Mouse (Mus musculus): Measurements from ENCODE around the gene Socs4. TPM values are rescaled to one million over a fixed set of nuclear protein-coding genes. Genes with fewer than 3 reads are reported as not detected.
"Not testable (repeated sequence)": the region's sequence is repeated elsewhere in the genome, so short reads cannot be mapped to it uniquely, and the experiment has no call there.

Socs4 gene
- total RNA-seq, 2 experiments from 2014 or later = 13.9 to 14.3 TPM

- intact Hi-C loops (cut with DNase I) = no loop called here
- DNase-seq = no peak
These were observed 8.5 kb downstream of the Socs4 start for GRCm38 (mm10) chr14:47285271-47285670.

DNA sequence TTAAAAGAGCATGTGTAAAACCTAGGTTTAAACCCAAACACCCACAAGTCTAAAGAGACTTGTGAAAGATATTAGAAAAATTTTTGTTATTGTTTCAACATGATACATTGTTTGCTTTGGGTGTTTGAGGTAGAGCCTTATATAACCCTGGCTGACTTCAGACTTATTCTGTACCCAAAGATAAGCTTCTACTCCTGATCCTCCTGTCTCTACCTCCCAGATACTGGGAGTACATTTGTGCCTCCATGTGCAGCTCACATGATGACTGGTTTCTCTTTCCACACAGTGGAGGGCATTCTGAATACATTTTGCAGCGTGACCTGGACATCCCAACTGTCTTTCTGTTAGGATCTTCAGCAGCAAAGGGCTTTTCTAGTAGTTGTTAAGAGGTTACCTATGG is 9.5 kb downstream of the Socs4 start:
- no peak for DNase-seq
- intact Hi-C loops (cut with DNase I) = no loop called here

DNA sequence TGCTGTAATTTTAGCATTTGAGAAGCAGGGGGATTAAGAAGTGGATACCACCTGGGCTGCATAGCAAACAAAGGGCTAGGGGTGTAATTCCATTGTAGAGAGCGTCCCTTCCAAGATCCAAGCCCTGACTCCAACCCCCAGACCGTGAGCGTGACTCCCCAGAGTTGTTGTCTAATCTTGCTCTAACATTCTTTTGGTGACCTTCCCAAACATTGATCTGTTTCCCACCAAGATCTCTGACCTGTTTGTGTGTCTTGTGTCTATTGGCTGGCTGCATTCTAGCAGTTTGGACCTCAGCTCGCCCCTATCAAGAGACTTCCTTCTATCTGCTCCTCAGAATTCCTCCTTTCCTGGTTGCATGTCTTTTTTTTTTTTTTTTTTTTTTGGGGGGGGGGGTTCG is 10.3 kb downstream of the Socs4 start:
- intact Hi-C loops (cut with DNase I) = no loop called here

DNA sequence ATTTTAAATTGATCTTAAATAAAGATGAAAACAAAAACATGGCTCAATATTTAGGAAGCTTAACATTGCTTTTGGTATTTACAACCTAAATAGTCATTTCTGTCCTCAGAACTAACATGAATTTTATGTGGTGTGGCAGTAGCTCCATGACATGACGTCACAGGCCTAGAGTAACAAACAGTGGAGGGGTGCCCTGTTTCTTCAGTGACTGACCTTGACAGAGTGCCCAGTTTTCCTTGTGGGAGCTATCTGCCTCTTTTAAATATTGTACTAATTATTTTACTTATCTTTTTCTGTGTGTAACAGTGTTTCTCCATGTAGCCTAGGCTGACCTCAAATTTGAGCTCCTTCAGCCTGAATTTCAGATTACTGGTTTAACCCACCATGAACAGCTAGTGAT is 15.0 kb downstream of the Socs4 start:
- intact Hi-C loops (cut with DNase I) = no loop called here
- DNase-seq = no peak

More for the DNA sequence above, 10.3 kb downstream of the Socs4 start:
- no peak for DNase-seq

GRCm38 (mm10) chr14:47294136-47294535 is 17.4 kb downstream of the Socs4 start:
- intact Hi-C loops (cut with DNase I) = no loop called here
- no peak for DNase-seq

DNA sequence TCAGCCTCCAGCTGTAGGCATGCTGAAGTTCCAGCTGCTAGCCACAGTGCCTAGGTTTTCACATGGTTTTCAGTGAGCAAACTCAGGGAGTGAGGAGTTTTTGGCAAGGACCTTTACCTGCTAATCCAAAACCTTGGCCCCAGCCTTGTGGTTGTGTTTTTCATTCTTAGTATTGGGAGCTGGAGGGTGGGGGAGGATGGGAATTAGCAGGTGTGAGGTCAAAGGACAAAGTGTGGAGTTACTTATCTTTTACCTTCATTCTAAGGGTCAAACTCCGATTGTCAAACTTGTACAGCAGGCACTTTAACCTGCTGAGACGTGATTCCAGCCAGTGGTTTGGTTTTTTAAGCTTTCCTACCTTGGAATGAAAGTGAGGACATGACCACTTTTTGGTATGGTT is 19.5 kb downstream of the Socs4 start:
- intact Hi-C loops (cut with DNase I) = no loop called here
- no peak for DNase-seq

- intact Hi-C loops (cut with DNase I) = loop anchor here (2.0 kb wide), 1 partner anchor 21 kb away; the partner anchor contains the start of genes Socs4 and Wdhd1
- peak; percentile 95 to 97 for DNase-seq
These were observed 21.2 kb downstream of the Socs4 start, which contains the start of gene Mapk1ip1l for GRCm38 (mm10) chr14:47297785-47298407. TSS of gene Mapk1ip1l (plus strand) at chr14:47298266.

- no peak for DNase-seq
- intact Hi-C loops (cut with DNase I) = loop anchor here (2.0 kb wide), 1 partner anchor 22 kb away; the partner anchor contains the start of genes Socs4 and Wdhd1
These were observed 21.7 kb downstream of the Socs4 start for GRCm38 (mm10) chr14:47298408-47298792.

- peak; percentile 21 to 28 for DNase-seq
- intact Hi-C loops (cut with DNase I) = loop anchor here (2.0 kb wide), 1 partner anchor 22 kb away; the partner anchor contains the start of genes Socs4 and Wdhd1
These were observed 22.1 kb downstream of the Socs4 start for GRCm38 (mm10) chr14:47298819-47299261.

DNA sequence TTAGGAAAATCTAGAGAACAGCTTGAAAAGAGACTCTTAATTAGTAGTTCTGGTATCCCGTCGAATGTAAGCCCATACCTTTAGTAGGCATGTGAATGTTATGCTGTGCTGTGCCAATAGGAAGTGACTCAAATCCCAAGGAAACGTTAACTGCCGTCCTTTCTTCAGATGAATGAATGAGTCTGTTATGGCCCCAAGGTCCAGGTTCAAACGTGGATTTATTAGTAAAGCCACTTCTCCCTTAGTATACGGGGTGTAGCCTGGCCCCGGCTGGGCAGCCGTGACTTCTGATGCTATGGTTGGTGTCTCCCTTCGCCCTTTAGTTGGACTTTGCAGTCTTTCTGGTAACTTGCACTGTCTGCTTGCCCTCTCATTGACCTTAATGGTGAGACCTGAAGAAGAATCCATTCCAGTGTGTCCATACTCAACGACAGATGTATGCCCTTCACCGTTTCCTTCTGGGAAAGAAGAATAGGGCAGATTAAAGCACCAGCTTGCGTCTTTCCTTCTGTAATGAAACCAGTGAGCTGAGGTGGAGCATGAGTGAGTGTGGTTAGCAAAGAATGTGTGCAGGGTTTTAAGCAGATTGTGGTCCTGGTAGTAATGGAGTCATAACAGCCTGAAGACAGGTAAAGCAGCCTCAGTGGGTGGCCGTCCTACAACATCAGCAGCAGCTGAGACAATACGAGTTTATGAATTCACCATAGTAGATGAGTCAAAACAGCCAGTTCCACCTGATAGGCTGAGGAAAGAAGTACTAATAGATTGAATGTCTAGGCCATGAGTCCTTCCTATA is 26.4 kb downstream of the Socs4 start:
- DNase-seq = no peak
- intact Hi-C loops (cut with DNase I) = no loop called here

- no peak for DNase-seq
- intact Hi-C loops (cut with DNase I) = no loop called here
These were observed 28.2 kb downstream of the Socs4 start for GRCm38 (mm10) chr14:47304814-47305405.

- DNase-seq = no peak
- intact Hi-C loops (cut with DNase I) = no loop called here
These were observed 29.2 kb downstream of the Socs4 start for GRCm38 (mm10) chr14:47305933-47306332.

- DNase-seq = no peak
- intact Hi-C loops (cut with DNase I) = no loop called here
These were observed 30.9 kb downstream of the Socs4 start for GRCm38 (mm10) chr14:47307669-47308068.

DNA sequence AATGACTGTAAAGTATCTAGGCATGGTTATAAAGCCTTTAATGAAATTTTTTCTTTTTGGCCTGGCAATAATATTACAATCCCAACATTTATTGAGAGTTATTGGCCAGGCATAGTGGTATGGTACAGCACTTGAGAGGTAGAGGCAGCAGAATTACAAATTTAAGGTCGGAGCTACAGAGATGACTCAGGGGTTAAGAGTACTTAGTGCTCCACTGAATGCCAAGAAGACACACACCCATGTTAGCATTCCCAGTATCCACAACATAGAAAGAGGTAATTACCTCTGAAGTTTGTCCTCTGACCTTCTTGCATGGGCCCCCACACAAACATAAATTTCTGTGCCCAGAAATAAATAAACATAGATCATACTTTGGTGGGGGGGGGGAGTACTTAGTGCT is 32.3 kb downstream of the Socs4 start:
- DNase-seq = no peak
- intact Hi-C loops (cut with DNase I) = no loop called here

GRCm38 (mm10) chr14:47310342-47311181 is 33.8 kb downstream of the Socs4 start:
- intact Hi-C loops (cut with DNase I) = no loop called here

GRCm38 (mm10) chr14:47319362-47319761 is 42.6 kb downstream of the Socs4 start:
- intact Hi-C loops (cut with DNase I) = no loop called here
- DNase-seq = no peak

More at GRCm38 (mm10) chr14:47310342-47311181, 33.8 kb downstream of the Socs4 start:
- no peak for DNase-seq

- DNase-seq; intact Hi-C loops (cut with DNase I): not testable (repeated sequence)
These were observed 44.9 kb downstream of the Socs4 start for GRCm38 (mm10) chr14:47321581-47321980.

DNA sequence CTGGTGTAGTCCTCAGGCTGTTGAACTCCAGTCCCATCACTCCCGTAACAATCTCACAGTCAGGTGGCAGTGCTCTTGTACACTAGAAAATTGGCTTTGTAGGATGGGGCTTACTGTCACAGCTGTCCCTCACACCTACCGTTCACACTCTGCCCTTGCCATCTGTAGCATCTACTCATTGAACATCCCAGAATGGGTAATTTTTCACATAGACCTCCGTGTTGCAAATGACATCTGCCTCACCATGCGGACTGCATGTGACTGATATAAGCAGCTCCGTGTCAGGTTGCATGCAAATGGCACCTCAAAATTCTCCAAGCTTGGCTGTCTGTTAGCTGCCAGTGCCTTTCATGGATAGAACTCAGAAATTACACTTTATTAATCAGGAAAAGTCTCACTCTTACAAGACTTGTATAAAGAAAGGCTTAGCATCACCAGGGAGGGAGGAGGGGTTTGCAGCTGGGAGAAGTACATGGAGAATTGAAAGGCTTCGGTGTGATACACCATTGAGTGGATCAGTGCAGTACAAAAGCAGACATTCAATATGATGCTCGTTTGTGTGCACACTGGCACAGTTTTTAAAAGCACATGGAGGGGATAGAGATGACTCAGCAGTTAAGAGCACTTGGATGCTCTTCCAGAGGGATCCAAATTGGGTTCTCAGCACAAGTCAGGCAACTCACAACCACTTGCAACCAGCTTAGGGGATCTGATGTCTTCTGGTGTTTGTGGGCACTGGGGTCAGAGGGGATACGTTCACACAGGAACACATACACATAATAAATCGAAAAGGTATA is 49.4 kb downstream of the Socs4 start:
- no peak for DNase-seq
- intact Hi-C loops (cut with DNase I) = no loop called here

GRCm38 (mm10) chr14:47327347-47327746 is 50.6 kb downstream of the Socs4 start:
- intact Hi-C loops (cut with DNase I) = no loop called here
- DNase-seq = no peak

- DNase-seq = no peak
- intact Hi-C loops (cut with DNase I) = loop anchor here (5.0 kb wide), 1 partner anchor 200 kb away; no protein-coding TSS in a partner anchor
These were observed 55.2 kb downstream of the Socs4 start for GRCm38 (mm10) chr14:47331920-47332319.

All from heart, postnatal 36 days (tissue).